Mouse (Mus musculus) mouse embryonic stem cell (cell line): ENCODE measurements around the gene Relt.

Experiments
- in situ Hi-C, 2 experiments: fragments of 300-500 bp; cut with MboI; formaldehyde crosslinking; loops; 1 replicate in 1 of 2; 3 replicates in 1 of 2; pipeline ENCODE4 v1.14.3; 2019 to 2020; ENCODE audit warnings: low sequenced_read_pairs in 2 of 2, low pct_unique_long_range_greater_than_20kb in 1 of 2, mixed read lengths in 1 of 2; ENCODE audit not compliant: unreplicated experiment in 1 of 2

Relt gene

DNA sequence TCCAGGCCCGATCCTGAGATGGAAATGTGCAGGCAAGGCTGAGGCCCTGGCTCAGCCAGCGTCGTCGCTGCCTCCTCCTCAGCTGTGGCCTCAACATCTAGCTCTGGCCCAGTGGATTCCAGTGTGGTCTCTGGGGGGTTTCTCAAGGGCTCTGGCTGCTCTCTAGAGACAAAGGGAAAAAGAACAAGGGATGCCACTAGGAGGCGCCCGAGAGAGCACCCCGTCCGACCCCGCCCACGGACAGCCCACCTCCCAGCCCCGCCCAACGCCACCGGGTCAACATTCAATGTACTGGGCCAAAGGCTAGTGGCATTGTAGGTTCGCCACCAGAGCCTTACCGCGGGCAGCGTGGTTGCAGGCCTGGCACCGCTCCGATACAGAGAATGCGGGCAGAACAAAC, 16.3 kb upstream of the Relt start:
- in situ Hi-C loops, result no loop called here

DNA sequence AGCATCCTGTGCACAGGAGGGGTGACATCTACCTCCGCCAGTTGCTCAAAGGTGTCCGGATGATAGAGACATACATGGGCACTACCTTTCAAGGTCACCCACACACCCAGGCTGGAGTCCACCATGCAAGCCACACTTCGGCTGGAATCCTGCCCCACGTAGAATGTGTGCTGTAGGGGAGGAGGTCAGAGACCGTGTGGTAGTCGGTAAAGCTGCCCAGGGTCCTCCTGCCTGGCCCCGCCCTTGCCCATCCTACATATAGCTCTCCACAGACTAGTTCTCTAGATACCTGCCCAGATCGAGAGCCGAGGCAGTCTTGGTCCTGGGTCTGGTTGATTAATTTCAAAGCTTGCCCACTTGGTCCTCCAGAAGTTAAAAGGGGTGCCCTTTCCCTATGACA, 13.5 kb upstream of the Relt start:
- in situ Hi-C loops, result no loop called here

DNA sequence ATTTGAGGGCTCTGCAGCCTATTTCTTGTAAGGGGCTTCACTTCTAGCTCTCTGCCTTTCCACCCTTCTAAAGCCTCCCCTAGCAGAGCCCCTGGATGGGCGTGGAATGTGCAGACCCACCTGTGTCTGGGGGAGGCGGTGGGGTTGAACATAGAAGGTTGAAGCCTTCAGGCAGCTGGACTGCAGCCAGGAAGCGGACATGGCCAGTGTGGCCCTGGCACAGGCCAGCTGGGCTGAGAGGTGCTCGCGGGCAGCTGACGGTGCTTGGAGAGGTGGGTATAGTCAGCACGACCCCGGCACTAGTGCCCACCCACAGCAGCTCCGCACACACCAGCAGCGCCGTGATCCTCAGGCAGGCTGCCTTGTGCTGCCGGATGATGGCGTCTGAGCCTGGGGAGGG, 13.0 kb upstream of the Relt start:
- in situ Hi-C loops, result no loop called here

DNA sequence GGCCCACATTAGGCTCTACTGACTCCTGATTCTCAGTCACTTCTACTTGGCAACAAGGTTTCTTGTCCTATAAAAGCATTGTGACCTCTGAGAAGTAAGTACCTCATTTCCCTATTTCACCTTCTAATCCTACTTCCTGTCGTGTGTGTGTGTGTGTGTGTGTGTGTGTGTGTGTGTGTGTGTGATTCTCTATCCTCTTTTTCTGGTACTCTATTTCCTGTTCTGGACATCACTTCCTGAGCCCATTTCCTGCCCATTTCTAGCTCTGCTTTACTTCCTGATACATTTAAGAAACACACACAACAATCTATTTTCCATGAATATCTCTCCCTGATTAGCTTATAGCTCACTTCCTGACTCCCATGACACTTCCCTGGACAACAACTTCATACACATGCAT, 12.6 kb upstream of the Relt start:
- in situ Hi-C loops, result no loop called here

DNA sequence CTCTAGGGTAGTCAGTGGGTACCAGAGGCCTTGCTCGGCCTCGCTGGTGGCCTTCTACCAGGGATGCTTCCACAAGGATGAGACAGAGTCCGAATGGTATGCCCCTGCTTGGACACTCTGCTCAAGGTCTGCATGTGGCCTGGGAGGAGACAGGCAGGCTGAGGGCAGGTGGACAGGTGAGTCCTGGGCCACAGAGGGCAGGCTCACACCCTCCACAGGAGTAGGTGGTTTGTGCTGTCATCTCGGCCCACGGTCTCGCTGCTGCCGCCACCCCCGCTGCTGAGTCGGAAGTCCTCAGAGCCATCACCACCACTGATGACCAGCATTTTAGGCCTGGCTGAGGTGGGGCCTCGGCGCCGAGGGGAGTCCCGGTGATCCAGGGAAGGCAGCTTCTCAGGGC, 10.0 kb upstream of the Relt start:
- in situ Hi-C loops, result no loop called here

DNA sequence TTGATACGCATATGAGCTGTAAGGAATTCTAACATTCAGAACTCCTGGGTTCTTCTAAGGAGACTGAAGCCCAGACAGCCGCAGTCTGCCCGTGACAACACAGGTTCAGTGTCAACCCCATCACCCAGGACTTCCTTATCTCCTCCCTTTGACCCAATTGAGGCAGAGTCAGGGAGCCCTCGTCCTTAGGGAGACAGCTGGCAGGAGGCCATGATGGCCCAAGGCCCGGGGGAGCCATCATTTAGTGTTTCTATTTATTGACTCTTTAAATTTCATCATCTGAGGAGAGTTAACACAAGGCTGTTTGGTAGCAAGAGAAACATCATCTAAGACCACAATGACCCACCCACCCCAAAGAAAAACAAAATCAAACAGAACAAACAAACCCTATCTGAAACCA, 8.6 kb upstream of the Relt start:
- in situ Hi-C loops, result no loop called here

DNA sequence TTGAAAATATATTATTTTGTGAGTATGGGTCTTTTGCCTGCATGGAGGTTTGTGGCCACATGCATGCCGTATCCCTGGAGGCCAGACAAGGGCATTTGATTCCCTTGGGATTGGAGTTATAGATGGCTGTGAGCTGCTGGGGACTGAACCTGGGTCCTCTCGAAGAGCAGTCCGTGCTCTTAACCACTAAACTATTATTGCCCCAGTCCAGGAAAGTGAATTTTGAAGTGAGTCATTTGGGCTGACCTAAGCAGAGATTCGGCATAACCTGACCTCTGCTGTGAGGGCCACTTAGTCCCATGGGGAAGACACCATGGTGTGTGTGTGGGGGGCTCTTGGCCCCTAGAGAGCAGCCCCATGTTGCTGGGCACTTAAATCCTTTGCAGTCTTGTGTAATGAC, 8.1 kb upstream of the Relt start:
- in situ Hi-C loops, result no loop called here

DNA sequence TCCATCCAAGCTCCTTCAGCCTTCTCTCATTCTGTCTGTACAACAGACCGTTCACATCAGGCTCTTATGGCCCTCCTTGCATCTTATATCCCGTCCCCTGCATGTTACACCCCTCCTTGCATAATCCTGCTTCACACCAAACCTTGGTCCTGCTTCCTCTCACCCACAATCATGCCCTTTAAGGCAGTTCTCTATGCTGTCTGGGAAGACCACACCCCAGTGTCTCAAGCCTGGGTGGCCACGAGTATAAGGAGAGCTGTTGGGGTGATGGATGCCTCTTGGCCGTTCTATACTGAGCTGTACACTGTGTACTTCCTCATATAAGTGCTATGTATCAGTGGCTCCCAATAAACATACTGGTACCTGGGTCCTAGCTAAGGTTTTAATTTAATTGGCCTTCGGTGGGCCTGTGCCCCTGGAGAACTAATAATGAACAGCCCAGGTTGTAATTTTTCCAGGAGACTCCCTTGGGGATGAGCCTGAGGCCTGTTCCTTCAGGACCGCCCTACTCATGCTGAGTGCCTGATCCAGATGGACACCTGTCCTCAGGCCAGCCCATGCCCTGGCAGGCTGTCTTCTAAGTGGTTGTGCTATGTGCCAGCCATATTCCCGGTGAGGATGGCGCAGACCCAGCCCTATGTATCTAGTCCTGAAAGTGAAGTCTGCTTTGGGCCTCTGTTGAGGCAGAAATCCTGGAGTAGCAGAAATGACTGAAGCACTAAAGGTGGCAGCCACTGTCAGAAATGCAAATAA, 6.8 kb upstream of the Relt start:
- in situ Hi-C loops, result no loop called here

DNA sequence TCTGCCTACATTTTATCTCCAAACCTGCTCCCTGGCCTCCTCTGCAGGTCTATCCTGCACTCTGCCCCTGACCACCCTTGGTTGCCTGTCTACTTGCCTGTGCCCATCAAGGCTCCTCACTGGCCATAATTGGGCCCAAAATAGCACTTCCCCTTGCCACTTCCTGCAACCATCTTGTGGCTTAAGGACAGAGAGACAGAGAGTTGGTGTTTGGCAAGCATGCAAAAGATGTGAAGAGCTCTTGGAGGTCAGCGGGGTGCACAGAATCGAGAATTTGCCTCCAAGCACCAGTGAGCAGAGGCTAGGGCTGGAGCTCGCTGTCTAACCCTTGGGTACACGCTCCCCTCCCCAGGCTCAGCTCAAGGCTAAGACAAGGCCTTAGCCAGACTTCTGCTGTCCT, 5.3 kb upstream of the Relt start:
- in situ Hi-C loops, result no loop called here

DNA sequence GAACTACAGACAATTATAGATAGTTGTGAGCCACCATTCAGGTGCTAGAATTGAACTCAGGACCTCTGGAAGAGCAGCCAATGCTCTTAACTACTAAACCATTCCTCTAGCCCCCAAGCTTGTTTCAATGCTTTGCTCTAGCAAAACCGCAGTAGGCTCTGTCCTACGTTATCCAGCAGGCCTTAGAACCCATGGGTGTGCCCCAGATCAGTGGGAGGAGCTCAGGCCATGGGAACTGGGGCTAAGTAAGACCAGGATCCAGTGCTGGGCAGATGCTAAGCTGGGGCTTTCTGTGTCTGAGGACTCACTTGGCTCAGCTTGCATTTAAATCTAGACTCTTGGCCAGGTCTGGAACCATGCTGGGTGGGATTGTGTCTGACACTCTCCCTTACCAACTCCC, 4.3 kb upstream of the Relt start:
- in situ Hi-C loops, result no loop called here

DNA sequence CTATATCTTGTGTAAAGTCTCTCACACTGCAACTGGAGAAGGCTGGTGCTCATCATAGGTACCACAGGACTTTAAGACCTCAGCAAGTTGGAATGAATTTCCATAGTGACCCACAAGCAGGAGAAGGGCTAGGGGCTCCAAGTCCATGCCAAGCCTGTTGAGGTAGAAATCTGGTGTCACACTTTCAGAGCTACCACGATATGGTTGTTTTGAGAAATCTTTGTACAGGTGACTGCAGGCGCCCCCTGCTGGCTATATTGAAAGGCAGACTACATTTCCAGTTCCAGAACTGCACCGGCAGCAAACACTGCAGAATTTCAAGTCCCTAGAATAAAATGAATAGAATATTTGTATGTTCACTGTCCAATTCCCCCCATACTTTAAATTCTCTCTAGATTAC, 3.4 kb upstream of the Relt start:
- in situ Hi-C loops, result no loop called here

DNA sequence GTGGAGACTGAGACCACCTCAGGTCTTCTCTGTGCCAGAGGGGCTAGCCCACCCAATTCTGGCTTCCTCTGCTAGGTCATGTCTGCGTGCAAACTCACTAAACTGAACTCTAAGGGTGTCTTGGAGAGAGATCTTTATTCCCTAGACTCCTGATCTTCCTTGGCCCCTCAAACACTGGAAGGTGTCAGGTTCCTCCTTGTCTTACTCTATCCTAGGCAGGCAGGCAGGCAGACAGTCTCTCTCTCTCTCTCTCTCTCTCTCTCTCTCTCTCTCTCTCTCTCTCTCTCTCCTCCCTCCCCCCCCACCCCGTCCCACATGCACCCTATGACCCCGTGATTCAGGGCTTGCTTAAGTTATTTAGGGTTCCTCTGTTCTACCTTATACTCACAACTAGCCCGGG, 893 bp downstream of the Relt start:
- in situ Hi-C loops, result no loop called here

DNA sequence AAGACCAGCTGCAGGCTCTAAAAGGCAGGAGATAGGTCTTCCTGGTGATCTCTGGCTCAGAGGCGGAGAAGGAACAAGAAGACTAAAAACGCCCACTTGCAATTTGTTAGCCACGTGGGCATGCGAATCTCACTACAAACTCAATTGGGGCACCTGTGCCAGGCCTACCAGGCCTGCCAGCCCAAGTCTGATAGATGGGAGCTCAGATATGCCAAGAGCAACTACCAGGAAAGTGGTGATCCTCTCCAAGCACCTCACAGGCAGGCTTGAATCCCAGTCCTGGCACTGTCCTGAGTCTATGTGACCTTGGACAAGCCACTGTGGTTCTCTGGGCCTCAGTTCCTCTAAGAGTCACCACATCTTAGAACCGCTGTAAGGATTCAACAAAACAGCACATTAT, 2.0 kb downstream of the Relt start:
- in situ Hi-C loops, result no loop called here

DNA sequence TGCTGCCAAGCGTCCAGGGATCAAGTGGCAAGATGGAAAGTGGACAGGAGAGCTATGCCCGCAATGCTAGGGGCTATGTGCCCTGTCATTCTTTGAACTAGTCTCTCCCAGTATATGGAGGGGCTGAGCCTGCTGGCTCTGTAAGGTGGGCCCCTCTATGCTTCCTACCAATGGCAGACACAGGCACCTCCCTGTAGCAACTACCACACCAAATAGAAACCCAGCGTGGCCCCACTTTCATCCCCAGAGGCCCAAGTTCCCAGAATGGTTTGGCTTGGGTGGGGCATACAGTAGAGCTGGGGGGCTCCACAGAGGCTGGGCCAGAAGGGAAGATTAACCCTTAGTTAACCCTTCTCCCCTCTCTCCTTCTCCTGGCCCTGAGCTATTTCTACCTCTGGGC, 2.8 kb downstream of the Relt start:
- in situ Hi-C loops, result no loop called here

DNA sequence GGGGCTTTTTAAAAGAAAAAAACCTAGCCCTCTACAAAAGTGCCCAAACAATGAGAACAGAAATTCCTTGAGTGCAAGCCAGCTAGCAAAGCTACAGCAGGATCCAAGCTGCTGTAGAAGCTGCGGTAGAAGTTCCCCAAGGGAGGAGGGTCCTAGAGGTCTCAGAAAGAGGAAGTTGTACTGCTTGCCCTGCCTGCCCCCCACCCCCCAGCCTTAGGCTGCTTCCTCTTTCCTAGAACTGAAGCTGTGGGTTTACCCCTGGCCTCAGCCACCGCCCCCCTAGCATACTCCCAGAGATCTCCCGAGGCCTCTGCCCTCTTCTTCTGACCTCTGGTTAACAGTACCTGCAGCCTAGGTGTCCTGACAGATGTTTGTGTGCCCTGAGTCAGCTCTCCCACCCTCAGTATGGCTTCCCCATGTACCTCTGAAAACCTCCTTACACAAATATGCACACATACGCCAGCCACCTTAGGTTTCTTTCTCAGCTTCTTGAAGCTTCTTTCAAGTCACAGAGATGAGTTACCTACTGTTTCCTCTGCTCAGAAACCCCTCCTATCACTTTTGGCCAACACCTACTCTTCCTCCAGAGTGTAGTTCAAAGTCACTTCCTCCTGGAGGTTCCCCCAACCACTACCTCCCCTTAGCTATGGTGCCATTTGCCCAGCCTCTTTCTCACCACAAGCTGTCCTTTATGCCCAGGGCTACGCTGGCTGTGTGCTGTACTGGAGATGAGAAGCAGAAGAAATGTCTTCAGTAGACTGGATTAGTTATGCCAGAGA, 7.3 kb downstream of the Relt start:
- in situ Hi-C loops, result no loop called here

DNA sequence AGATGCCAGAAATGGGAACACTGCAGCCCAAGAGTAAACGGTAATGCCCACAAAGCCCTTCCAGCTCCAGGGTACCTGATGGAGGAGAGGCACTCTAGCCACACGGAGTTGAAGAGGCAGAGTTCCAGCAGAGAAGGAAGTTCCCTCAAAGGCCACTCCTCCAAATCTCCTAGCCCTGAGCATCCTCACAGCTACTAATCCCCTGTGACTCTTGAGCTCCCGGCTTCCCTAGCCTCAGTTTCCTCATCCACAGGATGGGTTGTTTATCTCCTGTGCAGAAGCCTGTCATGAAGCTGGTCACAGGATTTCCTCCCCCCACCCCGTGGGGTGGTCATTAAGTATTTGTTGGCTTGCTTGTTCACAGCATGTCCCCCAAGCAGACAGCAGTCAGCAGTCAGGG, 7.9 kb downstream of the Relt start:
- in situ Hi-C loops, result no loop called here

DNA sequence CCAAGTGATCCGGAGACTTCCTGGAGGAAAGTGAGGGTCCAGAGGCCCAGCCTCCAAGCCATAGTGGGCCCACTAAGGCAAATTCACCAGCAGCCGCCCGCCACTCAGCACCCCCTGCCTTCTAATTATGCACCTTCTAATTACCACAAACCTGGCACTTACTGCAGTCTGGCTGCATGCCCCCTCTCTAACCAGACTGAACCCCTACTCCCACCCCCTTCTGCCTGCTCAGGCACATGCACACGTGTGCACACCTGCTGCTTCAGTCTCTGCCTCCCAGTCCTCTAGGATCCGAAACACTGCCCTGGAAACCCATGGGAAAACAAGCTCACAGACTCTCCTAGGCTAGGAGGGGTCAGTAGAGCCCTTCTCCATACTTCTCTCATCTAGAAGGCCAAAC, 8.4 kb downstream of the Relt start:
- in situ Hi-C loops, result no loop called here

DNA sequence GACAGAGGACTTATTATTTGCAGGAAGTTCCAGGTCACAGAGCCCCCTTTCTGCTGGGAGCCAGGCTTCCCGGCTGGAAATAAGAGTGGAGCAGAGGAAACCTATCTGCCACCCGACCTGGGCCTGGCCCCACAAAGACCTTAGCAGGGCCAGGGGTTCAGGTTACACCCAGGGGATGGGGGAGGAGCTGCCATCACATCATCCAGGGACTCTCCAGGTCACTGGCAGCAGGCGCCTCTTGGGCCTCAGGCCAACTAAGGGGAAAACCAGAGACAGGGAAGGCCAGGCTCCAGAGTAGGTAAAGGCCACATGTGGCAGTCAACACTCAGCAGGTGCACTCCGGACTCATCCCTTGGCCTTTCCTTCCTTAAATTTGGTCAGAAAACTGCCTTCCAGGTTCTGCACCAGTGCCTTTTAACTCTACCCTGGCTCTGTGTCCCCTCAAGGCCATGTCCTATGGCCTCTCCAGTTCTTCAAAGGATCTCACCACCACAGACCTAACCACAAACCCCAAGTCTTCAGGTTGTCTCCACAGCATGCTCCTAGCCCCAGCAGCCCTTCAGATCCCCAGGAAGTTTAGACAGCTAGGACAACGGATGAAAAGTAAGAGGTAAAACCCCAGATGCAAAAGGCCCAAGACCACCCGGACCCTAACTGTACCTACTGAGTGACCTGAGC, 9.0 kb downstream of the Relt start:
- in situ Hi-C loops, result no loop called here

DNA sequence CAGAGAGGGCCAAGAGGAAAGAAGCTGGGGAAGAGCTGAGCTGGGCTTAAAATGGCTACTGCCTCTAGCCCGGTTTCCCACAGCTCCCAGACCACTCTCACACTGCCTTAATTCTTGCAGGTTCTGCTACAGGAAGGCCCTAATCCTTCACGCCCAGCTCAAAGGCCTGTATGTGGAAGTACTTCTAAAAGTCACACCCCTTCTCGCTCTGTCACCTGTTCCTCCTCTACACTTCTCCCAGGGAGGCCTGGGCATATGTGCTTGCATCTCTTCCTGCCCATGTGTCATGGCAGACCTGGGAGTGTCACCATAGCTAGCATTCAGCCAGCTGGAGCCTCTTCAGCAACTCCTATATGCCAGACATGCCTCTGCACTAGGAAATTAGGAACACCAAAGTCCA, 9.8 kb downstream of the Relt start:
- in situ Hi-C loops, result no loop called here
